Mouse (Mus musculus) liver, adult 2 months (tissue): ENCODE data around the gene Runx2.

Source experiments
- CTCF ChIP-seq: fragments of 200-500 bp; IDR thresholded peaks from 2 replicates; pipeline ENCODE4 v1.5.1; 2011; ENCODE audit warnings: low read depth, low read length, control low read depth
- POLR2A ChIP-seq: fragments of 200-500 bp; IDR thresholded peaks from 2 replicates; pipeline ENCODE4 v1.6.1; 2011; ENCODE audit warnings: low read length, control low read depth; ENCODE audit not compliant: insufficient read depth; ENCODE audit errors: extremely low read depth

- TF ChIP-seq CTCF (no peak), POLR2A (no peak)
Observed at GRCm38 (mm10) chr17:44737275-44738120, 77.1 kb downstream of the Runx2 start.
